Mouse (Mus musculus) 3134 (cell line): ENCODE data around the gene Gm45208.

Source experiments
- DNase-seq: peaks from one replicate; pipeline ENCODE4 v3.0.0-alpha.2; 2011; ENCODE audit warnings: low spot score; ENCODE audit not compliant: insufficient read length; ENCODE audit errors: extremely low read depth

The Gm45208 gene

DNA sequence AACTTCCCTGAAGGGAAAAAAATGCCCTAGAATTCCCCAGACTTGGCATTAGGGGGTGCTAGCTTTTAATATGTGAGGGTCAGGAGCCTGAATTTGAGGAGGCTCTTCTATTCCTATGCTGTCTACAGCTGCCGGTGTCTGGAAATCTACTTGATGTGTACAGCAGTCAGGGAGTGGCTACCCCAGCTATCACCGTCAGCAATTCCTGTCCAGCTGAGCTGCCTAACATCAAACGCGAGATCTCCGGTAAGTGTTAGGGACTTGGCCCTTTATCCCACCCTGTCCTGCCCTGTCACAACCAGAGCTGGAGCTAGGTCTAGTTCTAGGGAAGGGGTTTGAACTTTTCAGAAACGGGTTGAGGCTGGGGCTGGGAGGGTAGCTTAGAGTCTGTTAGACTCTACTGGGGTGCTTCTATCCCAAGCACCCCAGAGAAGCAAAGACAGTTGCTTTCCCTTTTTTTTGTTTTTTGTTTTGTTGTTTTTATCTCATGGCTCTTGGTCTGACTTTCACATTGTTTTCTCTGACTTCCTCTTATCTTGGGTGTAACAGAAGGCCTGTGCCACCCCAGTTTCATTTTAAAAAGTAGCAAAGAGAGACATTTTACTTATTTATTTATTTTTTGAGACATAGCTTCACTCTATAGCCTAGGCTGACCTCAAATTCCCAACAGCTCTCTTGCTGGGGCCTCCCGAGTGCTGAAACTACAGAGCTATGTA is 47.4 kb downstream of the Gm45208 start:
- DNase-seq = no peak

DNA sequence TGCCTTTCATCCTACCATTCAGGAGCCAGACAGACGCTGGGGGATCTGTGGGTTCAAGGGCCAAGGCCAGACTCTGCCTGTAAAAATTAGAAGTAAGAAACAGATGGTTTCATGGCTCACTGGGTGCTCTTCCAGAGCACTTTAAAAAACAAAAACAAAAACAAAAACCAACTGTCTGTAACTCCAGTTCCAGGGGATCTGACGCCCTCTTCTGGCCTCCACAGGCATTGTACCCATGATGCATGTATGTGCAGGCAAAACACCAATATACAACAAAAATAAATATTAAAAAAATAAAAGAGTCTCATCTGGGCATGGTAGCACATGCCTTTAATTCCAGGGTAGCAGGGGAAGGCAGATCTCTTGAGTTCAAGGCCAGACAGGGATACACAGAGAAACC is 50.7 kb downstream of the Gm45208 start:
- DNase-seq = no peak

DNA sequence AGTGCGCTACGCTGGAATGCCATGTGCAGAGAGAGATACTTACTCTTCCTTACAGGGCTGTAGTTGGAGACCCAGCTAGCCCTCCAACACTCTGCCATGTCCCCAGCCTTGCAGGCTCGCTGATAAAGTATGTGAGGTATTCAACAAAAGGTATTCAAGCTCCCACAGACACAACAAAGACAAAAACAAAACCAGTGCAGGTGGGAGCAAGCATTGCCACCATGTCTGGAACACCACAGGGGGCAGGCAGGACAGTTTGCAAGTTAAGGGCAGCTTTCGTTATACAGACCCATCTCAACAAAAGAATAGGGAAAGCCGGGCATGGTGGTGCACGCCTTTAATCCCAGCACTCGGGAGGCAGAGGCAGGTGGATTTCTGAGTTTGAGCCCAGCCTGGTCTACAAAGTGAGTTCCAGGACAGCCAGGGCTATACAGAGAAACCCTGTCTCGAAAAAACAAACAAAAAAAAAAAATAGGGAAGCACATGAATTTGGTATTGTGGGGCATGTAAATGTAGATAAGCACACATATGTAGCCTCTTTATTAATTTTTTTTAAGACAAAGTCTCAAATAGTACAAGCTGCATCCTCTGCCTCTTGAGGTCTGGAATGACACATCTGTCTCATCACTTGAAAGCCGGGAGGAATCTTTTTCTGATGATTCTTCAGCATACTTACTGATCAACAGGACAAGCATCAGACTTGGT is 53.6 kb downstream of the Gm45208 start:
- DNase-seq = no peak

DNA sequence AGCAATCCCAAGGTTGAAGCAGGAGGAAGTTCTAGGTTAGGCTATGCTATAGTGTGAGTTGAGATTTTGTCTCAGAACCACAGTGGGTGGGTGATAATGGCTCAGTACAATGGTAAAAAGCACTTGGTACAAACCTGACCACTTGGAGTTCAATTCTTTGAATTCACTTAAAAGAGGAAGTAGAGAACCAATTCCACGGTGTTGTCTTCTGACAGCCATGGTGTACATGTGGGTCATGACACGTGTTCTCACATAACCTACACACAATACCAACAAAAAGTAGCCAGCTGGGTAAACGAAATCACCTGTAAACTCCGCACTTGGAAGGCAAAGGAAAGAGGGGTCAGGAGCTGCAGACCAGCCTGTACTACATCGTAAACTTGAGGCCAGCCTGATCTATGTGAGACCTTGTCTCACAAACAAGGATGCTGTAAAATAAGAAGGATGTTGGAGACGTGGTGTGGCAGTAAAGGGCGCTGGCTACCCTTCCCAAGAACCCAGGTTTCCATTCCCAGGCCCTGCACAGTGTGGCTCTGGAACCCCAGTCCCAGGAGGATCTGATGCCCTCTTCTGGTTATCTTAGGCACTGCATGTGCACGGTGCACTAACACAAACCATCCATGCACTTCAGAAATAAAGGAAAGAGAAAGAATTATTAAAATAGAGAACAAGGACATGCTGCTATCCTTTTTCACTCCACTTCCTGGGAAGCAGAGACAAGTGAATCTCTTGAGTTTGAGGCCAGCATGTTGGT is 54.5 kb downstream of the Gm45208 start:
- no peak for DNase-seq

DNA sequence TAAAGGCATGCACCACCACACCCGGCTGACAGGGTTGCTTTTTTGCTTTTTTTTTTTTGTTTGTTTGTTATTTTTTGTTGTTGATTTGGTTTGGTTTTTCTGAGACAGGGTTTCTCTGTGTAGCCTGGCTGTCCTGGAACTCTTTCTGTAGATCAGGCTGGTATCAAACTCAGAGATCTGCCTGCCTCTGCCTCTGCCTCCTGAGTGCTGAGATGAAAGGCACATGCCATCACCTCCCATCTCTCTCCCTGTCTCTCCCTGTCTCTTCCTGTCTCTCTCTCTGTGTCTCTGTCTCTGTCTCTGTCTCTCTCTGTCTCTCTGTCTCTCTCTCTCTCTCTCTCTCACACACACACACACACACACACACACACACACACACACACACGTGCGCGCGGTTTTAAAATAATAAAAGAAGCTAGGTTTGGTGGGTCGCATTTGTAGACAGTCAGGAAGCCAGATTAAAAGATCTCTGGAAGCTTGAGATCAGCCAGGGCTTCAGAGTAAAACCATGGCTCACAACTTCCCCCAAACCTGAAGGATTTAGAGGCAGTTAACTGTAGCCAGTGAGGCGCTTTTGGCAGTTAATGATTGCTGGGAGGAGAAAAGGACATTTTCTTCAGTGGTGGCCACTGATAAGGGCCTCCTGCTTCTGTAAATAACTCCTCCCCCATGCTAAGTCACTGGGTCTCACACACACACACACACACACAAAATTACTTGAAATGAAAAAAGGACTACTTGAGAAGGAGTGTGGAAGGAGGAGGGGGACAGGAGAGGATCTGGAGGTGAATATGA is 56.6 kb downstream of the Gm45208 start:
- no peak for DNase-seq

DNA sequence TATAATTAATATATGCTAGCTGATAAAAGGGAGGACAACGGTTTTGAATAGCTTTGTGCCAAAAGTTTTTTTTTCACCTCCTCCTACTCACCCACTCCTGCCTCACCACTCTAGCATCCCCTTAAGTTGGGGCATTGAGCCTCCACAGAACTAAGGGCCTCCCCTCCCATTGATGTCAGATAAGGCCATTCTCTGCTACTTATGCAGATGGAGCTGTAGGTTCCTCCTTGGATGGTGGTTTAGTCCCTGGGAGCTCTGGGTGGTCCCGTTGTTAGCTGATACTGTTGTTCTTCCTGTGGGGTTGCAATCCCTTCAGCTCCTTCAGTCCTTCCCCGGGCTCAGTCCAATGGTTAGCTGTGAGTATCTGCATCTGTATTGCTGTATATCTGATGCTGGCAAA is 57.2 kb downstream of the Gm45208 start:
- no peak for DNase-seq
